Mouse (Mus musculus): ENCODE data around the gene Myo1d. TPM values are rescaled to one million over a fixed set of nuclear protein-coding genes. Genes with fewer than 3 reads are reported as not detected.

The Myo1d gene
- polyA plus RNA-seq, 2 experiments = 3.3 to 7.5 TPM

GRCm38 (mm10) chr11:80553046-80553445 lies 226.8 kb downstream of the Myo1d start:
- DNase-seq (ENCODE audit: low read depth in 3 of 3, low spot score in 3 of 3) (no peak), ATAC-seq (ENCODE audit: insufficient read depth) (no peak)
- no peak overlapping the region for H3K4me2 ChIP-seq (ENCODE audit: low read depth)
- no peaks in the 10 kb centered on the region for H3K9me3 ChIP-seq (ENCODE audit: control insufficient read depth, low read length)
- no peaks in the 10 kb centered on the region for H3K36me3 ChIP-seq (replicated peaks; ENCODE audit: control insufficient read depth, insufficient read depth, low read depth)
- no peak overlapping the region for H3K27ac ChIP-seq
- WGBS (ENCODE audit: insufficient replicate concordance) = 37% methylated on average over 11 of the region's 11 CpGs
- H3K9ac ChIP-seq (replicated peaks) = no peak overlapping the region
- no peaks in the 10 kb centered on the region for H3K27me3 ChIP-seq (ENCODE audit: control insufficient read depth, insufficient read depth, low read length)
- H3K4me3 ChIP-seq (ENCODE audit: insufficient read depth in 1 of 2, low read depth in 2 of 2, low read length in 2 of 2) = no peak overlapping the region
- H3K4me1 ChIP-seq (replicated peaks; ENCODE audit: control insufficient read depth in 2 of 2, insufficient read depth in 2 of 2, low read length in 1 of 2) = no peaks in the 10 kb centered on the region
- no peak for TF ChIP-seq EP300 (IDR thresholded peaks at IDR 0.05; ENCODE audit: low read depth)
- no peak for TF ChIP-seq CTCF (IDR thresholded peaks at IDR 0.05; ENCODE audit: low read depth)

GRCm38 (mm10) chr11:80551634-80552033 lies 228.2 kb downstream of the Myo1d start:
- DNase-seq (ENCODE audit: low read depth in 3 of 3, low spot score in 3 of 3) (no peak), ATAC-seq (ENCODE audit: insufficient read depth) (no peak)
- 19% methylated on average over 3 of the region's 3 CpGs for WGBS (ENCODE audit: insufficient replicate concordance)
- Histone ChIP-seq H3K4me2 (ENCODE audit: low read depth) (no peak overlapping the region), H3K27ac (no peak overlapping the region), H3K9ac (replicated peaks) (no peak overlapping the region), H3K4me3 (ENCODE audit: insufficient read depth in 1 of 2, low read depth in 2 of 2, low read length in 2 of 2) (no peak overlapping the region), H3K9me3 (ENCODE audit: control insufficient read depth, low read length) (no peaks in the 10 kb centered on the region), H3K27me3 (ENCODE audit: control insufficient read depth, insufficient read depth, low read length) (no peaks in the 10 kb centered on the region), H3K36me3 (replicated peaks; ENCODE audit: control insufficient read depth, insufficient read depth, low read depth) (no peaks in the 10 kb centered on the region), H3K4me1 (replicated peaks; ENCODE audit: control insufficient read depth in 2 of 2, insufficient read depth in 2 of 2, low read length in 1 of 2) (no peaks in the 10 kb centered on the region)
- TF ChIP-seq EP300 (IDR thresholded peaks at IDR 0.05; ENCODE audit: low read depth) (no peak), CTCF (IDR thresholded peaks at IDR 0.05; ENCODE audit: low read depth) (no peak)

- no peak for ATAC-seq (ENCODE audit: insufficient read depth)
- Histone ChIP-seq H3K36me3 (replicated peaks; ENCODE audit: control insufficient read depth, insufficient read depth, low read depth) (no peaks in the 10 kb centered on the region), H3K4me3 (ENCODE audit: insufficient read depth in 1 of 2, low read depth in 2 of 2, low read length in 2 of 2) (no peak overlapping the region), H3K27me3 (ENCODE audit: control insufficient read depth, insufficient read depth, low read length) (no peaks in the 10 kb centered on the region), H3K4me1 (replicated peaks; ENCODE audit: control insufficient read depth in 2 of 2, insufficient read depth in 2 of 2, low read length in 1 of 2) (no peaks in the 10 kb centered on the region), H3K9me3 (ENCODE audit: control insufficient read depth, low read length) (no peaks in the 10 kb centered on the region), H3K9ac (replicated peaks) (no peak overlapping the region), H3K4me2 (ENCODE audit: low read depth) (no peak overlapping the region), H3K27ac (no peak overlapping the region)
- DNase-seq (ENCODE audit: low read depth in 3 of 3, low spot score in 3 of 3) = no peak
- WGBS (ENCODE audit: insufficient replicate concordance) = 67% methylated on average over 10 of the region's 10 CpGs
- TF ChIP-seq EP300 (IDR thresholded peaks at IDR 0.05; ENCODE audit: low read depth) = no peak
- TF ChIP-seq CTCF (IDR thresholded peaks at IDR 0.05; ENCODE audit: low read depth) = no peak
These were observed 229.6 kb downstream of the Myo1d start for GRCm38 (mm10) chr11:80550264-80550663.

- Histone ChIP-seq H3K27me3 (ENCODE audit: control insufficient read depth, insufficient read depth, low read length) (no peaks in the 10 kb centered on the region), H3K9me3 (ENCODE audit: control insufficient read depth, low read length) (no peaks in the 10 kb centered on the region), H3K9ac (replicated peaks) (no peak overlapping the region), H3K4me1 (replicated peaks; ENCODE audit: control insufficient read depth in 2 of 2, insufficient read depth in 2 of 2, low read length in 1 of 2) (no peaks in the 10 kb centered on the region), H3K4me3 (ENCODE audit: insufficient read depth in 1 of 2, low read depth in 2 of 2, low read length in 2 of 2) (no peak overlapping the region), H3K36me3 (replicated peaks; ENCODE audit: control insufficient read depth, insufficient read depth, low read depth) (no peaks in the 10 kb centered on the region), H3K27ac (no peak overlapping the region), H3K4me2 (ENCODE audit: low read depth) (no peak overlapping the region)
- TF ChIP-seq CTCF (IDR thresholded peaks at IDR 0.05; ENCODE audit: low read depth) (no peak), EP300 (IDR thresholded peaks at IDR 0.05; ENCODE audit: low read depth) (no peak)
- ATAC-seq (ENCODE audit: insufficient read depth) (no peak), DNase-seq (ENCODE audit: low read depth in 3 of 3, low spot score in 3 of 3) (no peak)
- WGBS (ENCODE audit: insufficient replicate concordance) = 48% methylated on average over 6 of the region's 6 CpGs
These were observed 230.0 kb downstream of the Myo1d start for GRCm38 (mm10) chr11:80549854-80550253.

GRCm38 (mm10) chr11:80546233-80546632 lies 233.6 kb downstream of the Myo1d start:
- H3K27me3 ChIP-seq (ENCODE audit: control insufficient read depth, insufficient read depth, low read length) = no peaks in the 10 kb centered on the region
- no peaks in the 10 kb centered on the region for H3K4me1 ChIP-seq (replicated peaks; ENCODE audit: control insufficient read depth in 2 of 2, insufficient read depth in 2 of 2, low read length in 1 of 2)
- no peaks in the 10 kb centered on the region for H3K9me3 ChIP-seq (ENCODE audit: control insufficient read depth, low read length)
- no peaks in the 10 kb centered on the region for H3K36me3 ChIP-seq (replicated peaks; ENCODE audit: control insufficient read depth, insufficient read depth, low read depth)
- no peak for ATAC-seq (ENCODE audit: insufficient read depth)
- no peak overlapping the region for H3K9ac ChIP-seq (replicated peaks)
- DNase-seq (ENCODE audit: low read depth in 3 of 3, low spot score in 3 of 3) = no peak
- H3K27ac ChIP-seq = no peak overlapping the region
- no peak overlapping the region for H3K4me3 ChIP-seq (ENCODE audit: insufficient read depth in 1 of 2, low read depth in 2 of 2, low read length in 2 of 2)
- 53% methylated on average over 2 of the region's 2 CpGs for WGBS (ENCODE audit: insufficient replicate concordance)
- H3K4me2 ChIP-seq (ENCODE audit: low read depth) = no peak overlapping the region
- TF ChIP-seq EP300 (IDR thresholded peaks at IDR 0.05; ENCODE audit: low read depth) (no peak), CTCF (IDR thresholded peaks at IDR 0.05; ENCODE audit: low read depth) (no peak)

Measured in liver, embryonic 14.5 days (tissue).